Mouse (Mus musculus) hindbrain, embryonic 10.5 days (tissue): Measurements from ENCODE around the gene Scml2. TPM values are rescaled to one million over a fixed set of nuclear protein-coding genes. Genes with fewer than 3 reads are reported as not detected.
"Not testable (repeated sequence)": the region's sequence is repeated elsewhere in the genome, so short reads cannot be mapped to it uniquely, and the experiment has no call there.

ENCODE experiments used
- DNase-seq: peaks from one replicate; pipeline ENCODE4 v3.0.0-alpha.2; 2017; ENCODE audit warnings: low spot score
- H3K27ac ChIP-seq: fragments of 300-500 bp; sonication (generic); 2 replicates; pipeline ENCODE4 v1.5.1; 2016; ENCODE audit warnings: mild to moderate bottlenecking, moderate library complexity
- H3K27me3 ChIP-seq: fragments of 300-500 bp; sonication (generic); 2 replicates; pipeline ENCODE4 v1.6.1; 2016; ENCODE audit warnings: mild to moderate bottlenecking; ENCODE audit not compliant: poor library complexity, insufficient read depth, severe bottlenecking
- H3K36me3 ChIP-seq: fragments of 300-500 bp; sonication (generic); 2 replicates; pipeline ENCODE4 v1.6.1; 2016; ENCODE audit warnings: mild to moderate bottlenecking, moderate library complexity
- H3K4me1 ChIP-seq: fragments of 300-500 bp; sonication (generic); replicated peaks from 2 replicates; pipeline ENCODE4 v1.6.1; 2016; ENCODE audit warnings: mild to moderate bottlenecking
- H3K4me3 ChIP-seq: fragments of 300-500 bp; sonication (generic); 2 replicates; pipeline ENCODE4 v1.5.1; 2016; ENCODE audit warnings: mild to moderate bottlenecking, moderate library complexity
- H3K9me3 ChIP-seq: fragments of 300-500 bp; sonication (generic); 2 replicates; pipeline ENCODE4 v1.6.1; 2016; ENCODE audit warnings: mild to moderate bottlenecking, moderate library complexity
- WGBS: fragments of 180-500 bp; shearing (Covaris S2); methylation state at CpG from one replicate; pipeline ENCODE4 v1.1.7; 2016; 5-methylcytosine and 5-hydroxymethylcytosine counted together
- polyA plus RNA-seq: library from polyadenylated mRNA; unstranded; fragments of >200 nt; fragmentation: Nextera tagmentation; extraction: Ambion mirVana; gene quantifications from 2 replicates; pipeline ENCODE4 v1.2.1, GENCODE M21; 2016

The Scml2 gene
- polyA plus RNA-seq: 2.0 and 2.6 TPM in 2 replicates

- H3K27me3 ChIP-seq: peaks cover 29% of the 10 kb centered on the region
- not testable (repeated sequence) for DNase-seq, H3K27ac ChIP-seq, H3K9me3 ChIP-seq, H3K4me3 ChIP-seq, H3K36me3 ChIP-seq, H3K4me1 ChIP-seq
- WGBS: 96% methylated on average over 8 of the region's 14 CpGs
These were observed at the start of gene Scml2 for GRCm38 (mm10) chrX:161116893-161117292. Gene Scml2, plus strand, starts transcription at chrX:161117193.

- not testable (repeated sequence) for H3K4me1 ChIP-seq, H3K27ac ChIP-seq, H3K36me3 ChIP-seq, H3K4me3 ChIP-seq, H3K9me3 ChIP-seq, DNase-seq, H3K27me3 ChIP-seq
- 83% methylated on average over 6 of the region's 6 CpGs for WGBS
These were observed 41.4 kb upstream of the Scml2 start for GRCm38 (mm10) chrX:161075576-161075975.

GRCm38 (mm10) chrX:161162314-161163068, 45.5 kb downstream of the Scml2 start:
- peak overlapping the region; percentile 86 for H3K27ac ChIP-seq
- peaks cover 33% of the 10 kb centered on the region for H3K27me3 ChIP-seq
- peak; percentile 65 for DNase-seq
- no peaks in the 10 kb centered on the region for H3K36me3 ChIP-seq
- no peaks in the 10 kb centered on the region for H3K9me3 ChIP-seq
- peaks cover 5% of the 10 kb centered on the region; the same call in 1 of the 2 replicates for H3K4me1 ChIP-seq
- WGBS: 16% methylated on average over 22 of the region's 22 CpGs
- peak overlapping the region; percentile 58 for H3K4me3 ChIP-seq

GRCm38 (mm10) chrX:161163069-161163416, 46.0 kb downstream of the Scml2 start:
- DNase-seq: no peak
- Histone ChIP-seq H3K9me3 (no peaks in the 10 kb centered on the region), H3K4me1 (peaks cover 5% of the 10 kb centered on the region; the same call in 1 of the 2 replicates), H3K4me3 (peak overlapping the region; percentile 58), H3K27me3 (peaks cover 33% of the 10 kb centered on the region), H3K27ac (peak overlapping the region; percentile 86), H3K36me3 (no peaks in the 10 kb centered on the region)
- WGBS: 20% methylated on average over 6 of the region's 6 CpGs

- not testable (repeated sequence) for H3K36me3 ChIP-seq, H3K27me3 ChIP-seq, DNase-seq, H3K4me3 ChIP-seq, H3K9me3 ChIP-seq, H3K27ac ChIP-seq, H3K4me1 ChIP-seq
- 73% methylated on average over 2 of the region's 2 CpGs for WGBS
These were observed 170.2 kb downstream of the Scml2 start, which contains the start of gene Gm15262 for GRCm38 (mm10) chrX:161287156-161287555. Gene Gm15262, plus strand, starts transcription at chrX:161287456.

Other genes with a start within 250 kb of the Scml2 start
- gene Gja6, start 210.1 kb upstream of the Scml2 start, polyA plus RNA-seq: 0.14 and 0.15 TPM in 2 replicates
- 2.2 and 2.3 TPM in 2 replicates for gene Cdkl5, start 122.5 kb upstream of the Scml2 start, polyA plus RNA-seq
- not detected in 2 replicates for gene Gm15262, start 170.3 kb downstream of the Scml2 start, polyA plus RNA-seq